ENCODE assay signal across 1 mouse cellular context in the genomic region with DNA sequence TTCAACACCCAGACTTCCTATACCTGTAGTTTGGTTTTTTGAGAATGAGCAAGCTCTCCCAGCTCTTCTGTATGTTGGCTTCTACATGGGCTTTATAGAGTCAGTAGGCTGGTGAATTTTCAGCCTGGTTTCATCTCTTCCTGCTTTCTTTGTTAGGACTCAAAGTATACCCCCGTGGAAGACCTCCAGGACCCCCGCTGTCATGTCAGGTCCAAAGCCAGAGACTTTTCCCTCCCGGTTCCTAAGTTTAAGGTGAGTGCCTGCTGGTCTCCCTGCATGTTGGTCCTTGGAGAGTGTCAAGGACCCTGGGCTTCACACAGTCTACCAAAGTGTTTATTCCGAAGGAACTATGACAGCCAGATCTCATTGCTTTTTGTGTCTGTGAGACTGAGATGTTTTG.
TF ChIP-seq lines count a peak whose summit lies in the region.

No protein-coding gene starts in this region.

TF ChIP-seq in MEL, 35 proteins besides CTCF, POLR2A, EP300 and RAD21:
- TF ChIP-seq NELFE (IDR thresholded peaks at IDR 0.05; ENCODE audit: low read depth, low read length) (no peak), MYC (IDR thresholded peaks at IDR 0.05; ENCODE audit: low read depth, low read length) (no peak)
